Mouse (Mus musculus): ENCODE measurements at regions not wholly inside any gene's neighbourhood (a gene's known extent, or its start where the extent isn't known, plus 50 kb on each side); places are given as distances from the start of the nearest gene placed in this dataset.

DNA sequence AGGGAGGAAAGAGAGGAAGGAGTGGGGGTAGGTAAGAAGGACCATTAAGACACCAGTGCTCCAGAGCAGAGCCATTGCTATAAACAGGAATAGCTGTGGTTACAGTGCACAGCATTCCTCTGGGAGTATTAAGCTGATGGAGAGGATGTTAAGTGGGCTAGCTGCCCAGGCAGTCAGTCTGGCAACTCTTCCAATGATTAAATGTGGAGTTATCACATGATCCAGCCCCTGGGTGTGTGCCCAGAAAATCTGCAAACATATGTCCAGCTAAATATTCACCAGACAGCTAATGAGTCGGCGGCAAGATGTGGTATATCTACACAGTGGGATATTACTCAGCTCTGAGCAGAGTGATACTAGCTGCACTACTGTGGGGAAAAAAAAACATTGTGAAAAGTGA lies 229.7 kb downstream of the Ankrd50 start:
- peak; percentile 68 to 77 for DNase-seq

DNA sequence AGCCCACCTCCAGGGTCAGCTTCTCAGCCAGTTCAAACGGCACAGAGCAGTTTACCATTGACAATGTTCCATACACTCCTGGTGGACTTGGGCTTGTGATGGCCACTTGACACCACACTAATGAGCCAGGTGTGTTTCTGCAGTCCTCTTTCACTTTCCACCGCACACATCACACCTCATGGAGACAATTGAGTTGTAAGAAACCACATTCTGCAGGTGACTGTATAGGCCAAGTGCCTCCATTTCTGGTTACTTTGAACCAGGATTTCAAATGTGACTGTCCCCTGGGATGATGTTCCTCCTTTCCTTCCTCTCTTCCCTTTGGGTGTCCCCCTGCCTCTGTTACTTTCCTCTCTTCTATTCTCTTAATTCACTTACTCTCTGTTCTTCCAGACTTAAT lies 233.1 kb downstream of the Ankrd50 start:
- DNase-seq, result no peak

DNA sequence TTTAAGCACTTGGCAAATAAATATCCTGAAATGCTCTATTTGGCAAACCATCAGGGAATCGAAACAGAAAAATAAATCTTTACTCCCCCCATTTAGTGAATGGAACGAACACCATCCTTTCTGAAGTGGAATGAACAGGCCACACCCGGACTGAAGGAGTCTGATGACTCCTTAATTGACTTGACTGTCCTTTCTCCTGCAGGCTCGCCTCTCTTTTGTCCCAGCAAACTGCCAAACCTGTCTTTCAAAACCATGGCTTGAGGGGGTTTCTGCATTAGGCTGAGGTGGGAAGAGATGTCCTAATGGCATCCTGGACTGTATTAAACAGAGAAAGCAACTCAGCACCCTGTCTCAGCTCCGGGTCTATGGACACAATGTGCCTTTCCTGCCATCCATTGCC lies 234.1 kb downstream of the Ankrd50 start:
- DNase-seq, result no peak

DNA sequence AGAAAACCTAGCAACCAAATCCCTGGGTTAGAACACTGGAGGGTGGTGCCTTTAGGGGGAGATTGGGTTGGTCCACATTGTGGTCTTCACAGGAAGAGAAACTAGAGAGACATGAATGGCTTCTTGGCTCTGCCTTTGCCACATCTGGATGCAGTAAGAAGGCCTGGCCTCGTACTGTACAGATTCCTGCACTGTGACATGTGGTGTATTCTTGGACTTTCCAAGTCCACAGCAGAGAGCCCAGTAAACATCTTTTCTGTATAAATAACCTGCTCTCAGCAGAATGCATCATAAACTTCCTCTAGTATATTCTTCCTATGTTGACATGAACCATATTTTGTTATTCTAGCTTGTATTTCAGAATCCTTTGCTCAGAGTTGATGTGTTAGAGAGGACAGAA lies 235.7 kb downstream of the Ankrd50 start:
- DNase-seq, result no peak

DNA sequence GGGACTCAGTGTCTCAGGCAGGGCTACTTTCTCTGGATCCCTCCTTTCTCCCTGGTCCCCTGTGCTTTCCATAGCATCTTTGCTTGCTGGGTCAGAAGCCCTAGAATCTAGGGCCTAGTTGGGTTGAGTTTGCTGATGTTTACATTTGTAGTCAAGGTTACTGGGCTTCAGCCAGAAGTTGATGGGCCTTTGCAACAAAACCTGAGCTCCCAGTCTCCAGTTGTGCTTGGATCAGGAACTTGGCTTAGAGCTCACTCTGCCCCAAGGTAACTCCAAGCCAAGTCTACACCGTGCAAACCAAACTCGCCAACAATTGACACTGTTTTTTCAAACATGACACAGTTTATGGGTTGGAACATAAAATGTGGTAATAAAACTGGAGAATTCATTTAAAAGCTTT lies 238.2 kb downstream of the Ankrd50 start:
- no peak for DNase-seq

DNA sequence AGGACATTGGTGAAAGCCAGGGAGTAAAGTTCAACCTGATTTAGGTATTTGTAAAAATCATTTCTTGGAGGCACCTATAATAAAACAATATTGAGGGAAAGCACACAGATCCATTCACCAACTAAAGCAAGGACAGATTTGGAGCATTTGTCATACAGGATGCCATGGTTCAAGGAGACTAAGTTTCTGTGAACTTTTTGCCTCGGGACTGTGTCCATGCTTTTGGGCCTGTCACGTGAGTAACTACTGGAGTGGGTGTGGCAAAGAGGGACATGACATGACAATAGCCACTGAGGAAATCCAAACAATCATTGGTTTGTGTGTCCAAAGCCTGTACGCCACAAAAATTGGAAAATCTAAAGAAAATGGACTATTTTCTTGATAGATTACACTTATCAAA lies 241.4 kb downstream of the Ankrd50 start:
- DNase-seq, result no peak

DNA sequence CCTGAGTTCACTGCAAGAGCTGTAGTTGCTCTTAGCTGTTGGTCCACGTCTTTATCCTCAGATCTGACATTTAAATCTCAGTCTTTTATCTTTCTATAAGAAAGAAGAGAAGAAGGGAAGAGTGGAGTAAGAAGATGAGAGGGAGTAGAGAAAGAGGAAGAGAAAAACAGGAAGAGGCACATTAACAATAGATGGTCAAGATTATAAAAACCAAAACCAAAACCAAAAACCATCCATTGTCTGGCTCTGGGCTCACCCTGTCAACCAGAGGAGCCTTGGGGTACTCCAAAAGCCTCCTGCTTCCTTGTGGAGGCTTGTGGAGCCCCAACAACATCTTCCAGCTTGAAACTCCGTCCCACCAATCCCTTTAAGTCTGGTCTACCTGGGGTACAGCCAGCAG lies 247.0 kb downstream of the Ankrd50 start:
- no peak for DNase-seq

DNA sequence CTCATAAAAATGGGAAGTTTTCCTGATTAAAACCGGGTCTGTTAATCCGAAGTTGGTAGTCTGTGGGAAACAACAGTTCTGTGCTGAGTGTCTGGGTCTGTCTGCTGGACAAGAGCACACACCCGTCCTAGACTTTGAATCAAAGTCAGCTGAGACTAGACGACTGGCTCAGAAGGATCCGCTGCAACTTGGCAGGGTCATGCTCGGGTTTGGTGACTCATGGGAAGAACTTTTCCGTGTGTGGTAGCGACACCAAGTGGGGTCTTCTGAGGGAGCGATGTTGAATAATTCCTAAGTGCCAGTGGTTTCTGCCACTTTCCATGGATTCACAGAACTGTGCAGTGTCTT lies 248.9 kb downstream of the Ankrd50 start:
- DNase-seq, result no peak

DNA sequence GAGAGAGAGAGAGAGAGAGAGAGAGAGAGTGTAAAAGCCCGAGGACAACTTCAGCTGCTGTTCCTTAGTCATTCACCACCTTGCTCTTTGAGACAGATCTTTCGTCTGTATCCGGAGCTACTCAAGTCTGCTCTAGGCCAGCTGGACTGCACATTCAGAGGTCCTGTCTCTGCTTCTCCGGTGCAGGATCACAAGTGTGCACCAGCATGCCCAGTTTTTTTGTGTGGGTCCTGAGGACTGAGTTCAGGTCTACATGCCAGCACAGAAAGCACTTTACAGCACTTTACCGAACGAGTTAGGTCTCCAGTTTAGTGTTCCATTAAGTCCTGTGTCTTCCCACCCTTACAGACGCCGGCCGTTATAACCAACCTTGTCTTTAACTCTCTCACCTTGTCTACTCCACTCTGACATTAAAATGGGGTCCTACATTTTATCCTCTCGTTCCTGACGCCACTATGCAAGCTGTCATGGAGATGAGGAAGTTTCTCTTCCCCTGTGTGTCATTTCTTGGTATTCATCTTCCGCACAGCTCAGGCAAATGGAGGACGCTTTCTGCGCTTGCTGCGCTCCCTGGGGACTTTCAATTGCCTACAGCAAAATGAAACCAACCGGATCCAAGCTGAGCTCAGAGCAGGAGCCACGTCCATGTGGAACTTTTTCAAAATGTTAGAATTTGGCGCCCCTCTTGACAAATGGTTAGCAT lies 249.5 kb downstream of the Ankrd50 start:
- no peak for DNase-seq

DNA sequence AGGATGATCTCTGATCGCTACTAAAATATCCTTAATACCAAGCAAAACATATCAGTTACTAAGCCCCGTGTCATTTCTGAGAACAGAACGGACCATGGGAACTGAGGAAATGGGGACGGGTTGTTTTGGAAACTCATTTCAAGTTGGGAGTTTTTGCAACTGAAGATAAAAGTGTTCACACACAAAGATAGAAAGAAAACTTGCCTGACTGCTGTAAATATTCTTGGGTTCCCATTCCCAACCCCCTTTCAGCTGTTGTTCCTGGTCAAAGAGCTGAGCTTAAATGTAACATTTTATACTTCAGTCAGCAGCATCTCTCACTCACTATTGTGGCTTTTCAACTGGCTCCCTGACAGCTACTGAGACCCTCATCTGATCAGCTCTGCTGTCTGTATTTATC lies 250.1 kb downstream of the Ankrd50 start:
- no peak for DNase-seq

DNA sequence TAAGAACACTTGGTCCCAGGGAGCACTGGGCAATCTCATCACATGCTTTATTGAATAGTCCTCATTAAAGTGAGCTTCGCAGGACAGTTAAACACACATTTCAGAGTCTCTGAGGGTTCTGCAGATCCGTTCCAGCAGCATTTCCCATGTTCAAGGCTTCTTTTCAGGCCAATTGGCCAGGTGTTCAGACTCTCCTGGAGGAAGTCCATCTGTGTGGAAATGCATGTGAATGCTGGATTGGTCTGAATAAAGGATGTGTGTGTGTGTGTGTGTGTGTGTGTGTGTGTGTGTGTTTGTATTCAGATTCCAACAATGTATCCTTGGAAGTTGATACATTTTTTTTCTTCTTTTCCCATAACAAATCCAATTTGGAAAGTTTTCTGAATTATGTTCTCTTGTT lies 250.6 kb downstream of the Ankrd50 start:
- no peak for DNase-seq

DNA sequence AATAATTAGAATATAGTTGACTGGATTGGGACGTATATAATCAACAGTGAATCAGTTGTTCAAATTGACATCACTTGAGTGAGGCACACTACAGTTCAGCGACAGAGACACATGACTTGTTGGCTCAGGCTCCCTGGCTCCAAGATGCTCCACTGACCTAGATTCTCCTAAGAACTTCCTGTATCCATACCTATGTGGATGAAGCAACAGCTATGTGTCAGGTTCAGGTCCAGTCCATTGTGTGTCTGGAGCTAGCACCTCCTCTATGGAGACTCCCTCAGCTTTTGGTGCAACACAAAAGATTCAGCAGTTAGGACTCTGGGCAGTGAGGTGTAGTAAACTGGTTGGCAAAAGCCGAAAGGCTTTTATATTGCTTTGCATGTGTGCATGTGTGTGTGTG lies 251.6 kb downstream of the Ankrd50 start:
- no peak for DNase-seq

DNA sequence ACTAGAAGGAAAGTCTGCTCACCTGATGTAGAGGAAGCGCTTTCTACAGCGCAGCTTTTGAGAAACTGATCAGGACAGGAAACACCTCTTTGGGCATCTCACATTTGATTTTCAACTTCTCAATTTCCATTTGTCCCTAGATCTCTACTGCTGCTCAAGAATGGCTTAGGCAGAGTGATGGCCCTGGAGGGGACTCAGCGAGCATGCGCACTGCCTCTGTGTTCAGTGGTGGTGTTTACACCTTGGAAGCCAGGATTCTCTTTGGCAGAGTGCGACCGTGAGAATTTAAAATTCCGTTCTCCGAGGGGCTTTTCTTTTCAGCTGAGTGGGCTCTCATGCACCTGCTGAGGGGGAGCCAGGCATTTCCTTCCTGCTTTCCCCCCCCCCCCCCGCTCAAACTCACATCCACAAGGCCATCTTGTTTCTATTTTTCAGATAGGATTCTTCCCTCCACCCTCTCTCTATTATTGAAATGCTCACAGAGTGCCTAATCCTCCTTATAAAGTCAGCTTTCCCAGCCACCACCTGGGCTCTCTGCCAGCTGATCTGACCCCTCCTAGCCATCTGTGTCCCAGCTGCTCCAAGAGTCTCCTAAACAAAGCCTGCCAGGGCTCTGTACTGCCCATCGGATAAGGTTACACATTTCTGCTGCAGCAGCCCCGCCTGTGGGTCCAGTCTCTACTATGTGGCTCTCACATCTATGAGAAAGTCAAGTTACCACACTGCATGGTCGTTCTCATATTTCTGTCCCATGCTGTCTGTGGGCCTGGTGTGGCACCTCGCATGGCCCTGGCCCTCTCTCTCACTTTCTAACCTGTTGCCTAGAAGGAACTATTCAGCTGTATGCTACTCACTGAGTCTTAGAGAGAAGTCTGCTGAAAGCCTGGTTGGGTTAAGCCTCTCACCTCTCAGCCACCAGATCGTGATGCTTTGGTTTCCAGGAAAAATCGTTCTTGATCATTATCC lies 252.2 kb downstream of the Ankrd50 start:
- peak; percentile 42 to 56 for DNase-seq

DNA sequence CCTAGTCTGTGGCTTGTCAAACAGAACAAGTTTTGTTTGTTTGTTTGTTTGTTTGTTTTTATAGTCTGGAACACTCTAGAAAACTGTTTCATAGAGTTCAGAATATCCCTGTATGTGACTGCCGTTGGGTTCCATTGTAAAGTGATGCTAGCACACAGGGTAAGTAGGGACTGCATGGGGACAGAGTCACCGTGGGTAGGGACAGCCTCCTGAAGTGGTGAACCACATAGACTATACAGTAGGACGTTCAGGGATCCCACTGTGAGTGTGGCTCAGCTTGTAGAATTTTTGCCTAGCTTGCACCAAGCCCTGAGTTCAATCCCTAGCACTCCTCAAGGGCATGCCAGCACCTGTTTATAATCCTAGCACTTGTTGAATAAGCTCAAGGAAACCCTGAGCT lies 253.1 kb downstream of the Ankrd50 start:
- no peak for DNase-seq

DNA sequence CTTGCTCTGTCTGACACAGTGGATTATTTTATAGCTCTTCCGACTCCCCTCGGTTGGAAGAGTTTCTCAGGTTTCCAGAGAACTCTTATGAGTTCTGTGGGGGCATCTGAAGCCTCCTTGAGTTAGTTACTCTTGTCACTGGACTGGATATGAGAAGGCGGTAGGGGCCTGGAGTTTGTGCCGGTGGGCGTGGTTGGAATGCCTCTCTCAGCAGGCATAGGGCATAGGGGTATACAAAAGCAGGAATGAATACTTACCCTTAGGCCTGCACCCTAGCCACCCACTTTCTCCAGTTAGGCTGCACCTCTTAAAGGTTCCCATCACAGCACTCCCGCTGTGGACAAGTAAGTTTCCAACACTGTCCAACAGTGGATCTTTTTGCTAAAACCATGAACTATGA lies 253.8 kb downstream of the Ankrd50 start:
- no peak for DNase-seq

DNA sequence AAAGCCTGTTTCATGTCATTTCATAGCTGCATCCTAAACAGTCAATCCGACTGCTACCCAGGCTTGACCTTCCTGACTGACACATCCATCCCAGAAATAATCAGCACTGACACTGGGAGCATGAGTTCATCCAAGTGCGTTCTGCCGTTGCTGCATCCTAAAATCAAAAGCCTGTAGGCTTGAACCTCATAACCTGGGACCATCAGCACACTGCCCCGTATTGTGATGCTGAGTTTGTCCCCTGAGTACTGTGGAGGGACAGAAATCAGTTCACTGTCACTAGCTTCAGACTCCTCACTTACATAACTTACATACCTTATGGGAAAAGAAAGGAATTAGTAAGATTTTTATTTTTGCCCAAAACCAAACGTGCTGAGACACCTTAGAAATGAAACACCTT lies 255.0 kb downstream of the Ankrd50 start:
- DNase-seq, result no peak

DNA sequence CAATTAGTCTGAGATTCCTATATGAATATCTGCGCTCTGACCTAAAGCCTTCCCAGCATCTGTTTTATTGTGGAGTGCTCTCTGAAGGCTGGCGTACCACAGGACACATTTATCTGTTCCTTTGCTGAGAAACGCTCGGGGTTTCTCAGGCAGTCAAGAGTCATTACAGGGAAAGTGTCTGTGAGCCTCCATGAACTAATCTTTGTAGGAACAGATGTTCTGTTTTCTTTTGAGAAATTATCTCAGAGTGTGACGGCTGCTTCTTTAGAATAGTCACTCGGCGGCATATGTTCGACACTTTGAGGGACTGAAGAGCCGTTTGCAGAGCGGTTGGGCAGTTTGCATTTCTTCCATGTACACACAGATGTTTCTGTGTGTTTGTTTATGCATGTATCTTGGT lies 255.6 kb downstream of the Ankrd50 start:
- DNase-seq, result no peak

DNA sequence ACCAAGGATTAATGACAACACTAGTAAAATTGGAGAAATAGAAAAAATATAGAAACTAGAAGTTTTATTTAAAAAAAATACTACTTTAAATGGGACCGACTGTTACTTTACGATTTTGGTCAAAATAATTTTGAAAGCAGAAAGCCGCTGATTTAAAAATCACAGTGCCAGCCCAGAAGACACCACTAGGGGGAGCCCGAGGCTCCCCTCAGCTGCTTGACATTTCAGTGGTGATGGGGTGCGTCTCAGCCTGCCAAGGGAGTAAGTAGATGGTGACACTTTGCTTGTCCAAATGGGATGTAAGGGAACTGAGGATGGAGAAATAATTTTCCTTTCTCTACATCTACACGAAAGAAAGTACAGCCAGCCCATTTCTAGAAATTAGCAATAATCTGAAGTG lies 257.0 kb downstream of the Ankrd50 start:
- peak; percentile 66 to 71 for DNase-seq

DNA sequence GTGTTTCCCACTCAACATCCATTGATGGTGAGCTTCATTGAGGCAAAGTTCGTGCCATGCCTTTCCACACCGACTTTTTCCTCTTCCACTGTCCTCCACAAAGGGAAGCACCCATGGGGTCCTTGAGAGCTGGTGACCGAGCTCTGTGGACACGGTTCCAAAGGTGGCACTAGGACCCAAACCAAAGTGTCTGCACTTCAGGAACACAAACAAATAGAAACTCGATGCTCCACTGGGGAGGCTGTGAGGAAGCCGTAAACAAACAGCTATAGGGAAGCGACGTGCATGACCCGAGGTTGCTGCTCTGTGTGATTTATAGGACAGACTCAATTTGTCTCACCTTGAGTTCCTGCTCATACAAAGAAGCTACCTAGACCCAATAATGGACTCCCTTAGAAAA lies 257.5 kb downstream of the Ankrd50 start:
- no peak for DNase-seq

DNA sequence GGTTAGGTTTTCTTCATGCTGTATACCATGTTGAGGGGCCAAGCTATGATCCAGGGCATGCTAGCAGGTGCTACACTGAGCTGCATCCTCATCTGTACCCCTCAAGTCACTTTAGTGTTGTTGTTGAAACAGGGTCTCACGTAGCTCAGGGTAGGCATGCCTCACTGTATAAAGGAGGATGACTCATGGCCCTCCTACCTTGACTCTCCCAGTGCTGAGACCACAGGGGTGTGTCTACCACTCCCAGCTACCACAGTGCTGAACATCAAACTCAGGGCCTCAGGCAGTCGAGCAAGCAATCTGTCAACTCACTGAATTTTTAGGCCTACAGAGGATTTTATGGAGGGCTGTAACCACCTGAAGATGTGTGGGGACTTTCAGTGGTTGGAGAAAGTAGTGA lies 258.5 kb downstream of the Ankrd50 start:
- DNase-seq, result no peak

DNA sequence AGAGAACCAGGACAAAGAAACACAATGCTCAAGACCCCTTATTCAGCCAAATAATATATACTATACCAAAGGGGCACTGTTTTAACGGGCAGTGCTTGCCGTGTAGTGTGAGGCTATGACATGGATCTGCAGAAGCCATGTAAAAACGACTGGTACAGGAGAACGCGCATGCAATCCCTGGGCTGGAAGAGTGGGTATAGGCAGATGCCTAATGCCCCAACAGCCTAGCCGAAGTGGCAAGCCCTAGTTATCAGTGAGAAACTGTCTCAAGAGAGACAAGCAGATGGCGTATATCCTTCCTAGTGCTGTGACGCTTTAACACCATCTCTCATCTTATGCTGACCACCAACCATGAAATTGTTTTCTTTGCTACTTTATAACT lies 262.8 kb downstream of the Ankrd50 start:
- no peak for DNase-seq

DNA sequence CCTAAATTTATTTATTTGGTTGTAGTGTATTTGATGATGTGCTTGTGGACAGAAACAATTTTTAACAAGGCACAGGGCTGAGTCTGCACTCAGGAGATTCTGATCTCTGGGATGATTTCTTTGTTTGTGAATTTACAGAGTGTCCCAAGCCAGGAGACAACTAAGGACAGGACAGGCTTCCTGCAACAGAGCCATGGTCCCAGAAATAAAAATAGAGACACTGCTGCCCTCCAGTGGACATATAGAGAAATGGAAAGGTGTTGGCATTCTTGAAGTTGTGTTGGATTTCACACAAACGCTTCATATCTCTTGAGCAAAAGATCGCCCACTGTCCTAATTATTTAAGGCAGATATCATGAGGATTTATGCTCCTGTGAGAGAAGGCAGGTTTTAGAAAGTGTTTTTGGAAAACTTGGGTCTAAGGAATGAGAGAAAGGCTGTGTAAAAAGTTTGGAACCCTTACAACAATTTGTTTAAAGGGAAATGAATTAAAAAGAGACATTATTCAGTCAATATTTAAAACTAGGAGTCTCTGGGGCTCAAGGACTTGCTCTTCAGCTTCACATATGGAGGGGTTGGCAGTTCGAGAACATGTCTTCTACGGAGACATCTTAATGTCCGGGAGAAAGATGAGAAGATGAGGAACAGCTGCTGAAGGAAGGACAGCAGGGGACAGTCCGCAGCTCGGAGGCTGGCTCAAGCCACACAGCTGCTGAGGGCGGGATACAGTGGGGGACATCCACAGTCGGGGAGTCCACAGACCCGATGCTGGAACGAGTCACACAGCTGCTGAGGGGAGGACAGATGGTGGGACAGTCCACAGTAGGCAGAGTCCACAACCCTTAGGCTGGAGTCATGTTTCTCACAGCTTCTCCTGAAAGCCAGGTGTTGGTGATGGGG lies 263.5 kb downstream of the Ankrd50 start:
- peak in 1 of 2 experiments; percentile 50 for DNase-seq

DNA sequence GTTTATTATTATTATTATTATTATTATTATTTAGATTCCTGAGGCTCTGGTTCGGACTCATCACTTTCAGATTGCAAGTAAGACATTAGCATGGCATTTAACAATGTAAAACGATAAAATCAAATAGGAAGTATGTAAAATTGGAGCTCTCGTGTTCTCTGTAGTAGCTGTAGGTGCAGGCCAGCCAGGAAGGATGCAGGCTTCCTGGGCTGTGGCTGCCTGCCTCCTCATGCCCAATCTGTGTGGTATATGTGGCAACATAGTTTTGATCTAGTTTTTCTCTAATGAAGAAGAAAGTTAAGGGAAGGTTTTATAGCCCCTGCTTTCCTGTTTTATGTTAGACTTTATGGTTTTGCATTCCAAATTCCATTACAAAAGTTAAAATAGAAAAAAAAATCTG lies 275.6 kb downstream of the Ankrd50 start:
- DNase-seq, result no peak

All from cerebellum, postnatal 36 days (tissue).